ENCODE assay signal across 28 mouse cellular contexts in the genomic region with DNA sequence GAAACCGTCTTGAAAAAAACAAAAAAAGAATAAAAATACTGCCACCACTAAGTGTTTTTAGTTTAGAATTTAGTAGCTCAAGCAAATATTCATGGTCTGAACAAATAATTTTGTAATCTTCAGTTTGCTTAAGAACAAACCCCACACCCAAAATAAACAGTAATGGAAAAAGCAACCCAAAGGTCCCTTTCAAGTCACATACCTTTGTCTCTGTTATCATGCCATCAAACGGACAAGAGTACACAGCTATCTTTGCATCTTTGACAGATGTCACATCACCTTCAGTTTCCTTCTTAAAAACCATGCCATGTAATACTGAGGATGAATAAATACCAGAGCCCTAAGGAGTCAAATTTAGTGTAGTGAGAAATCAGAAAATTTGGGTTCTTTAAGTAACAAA.
"Had no signal": no experiment of that assay in that cellular context is flagged by ENCODE, and none has a peak within 500 bp of the region (broad histone marks: within the 10 kb centered on the region; RNA-seq: fewer than 3 reads in every experiment).

No protein-coding gene starts in this region.

- H3K27me3 ChIP-seq: embryonic facial prominence, embryonic 12.5 days; embryonic facial prominence, embryonic 13.5 days; embryonic facial prominence, embryonic 15.5 days; forebrain, embryonic 12.5 days; forebrain, embryonic 13.5 days; forebrain, embryonic 15.5 days had no signal

- H3K4me3 ChIP-seq: embryonic facial prominence, embryonic 10.5 days; embryonic facial prominence, embryonic 12.5 days; embryonic facial prominence, embryonic 13.5 days; embryonic facial prominence, embryonic 15.5 days; erythroblast, embryonic 14.5 days; forebrain, embryonic 10.5 days; forebrain, embryonic 12.5 days; forebrain, embryonic 13.5 days; forebrain, embryonic 15.5 days; gastrocnemius, adult 2 months; heart, adult 2 months had no signal

- H3K27ac ChIP-seq: embryonic facial prominence, embryonic 10.5 days; embryonic facial prominence, embryonic 12.5 days; embryonic facial prominence, embryonic 13.5 days; embryonic facial prominence, embryonic 15.5 days; forebrain, embryonic 10.5 days; forebrain, embryonic 12.5 days; forebrain, embryonic 13.5 days; forebrain, embryonic 15.5 days; gastrocnemius, adult 2 months; heart, adult 2 months had no signal

- H3K4me2 ChIP-seq: embryonic facial prominence, embryonic 12.5 days; embryonic facial prominence, embryonic 13.5 days; embryonic facial prominence, embryonic 15.5 days; forebrain, embryonic 12.5 days; forebrain, embryonic 13.5 days; forebrain, embryonic 15.5 days had no signal

- ATAC-seq: forebrain, embryonic 13.5 days; forebrain, embryonic 14.5 days; forebrain, embryonic 15.5 days; forebrain, embryonic 16.5 days; forebrain, postnatal 0 days had no signal

- DNase-seq: cerebellum, adult 2 months; cerebellum, adult 8-10 months; cerebellum, adult 9-10 months; cerebellum, adult 9-11 months; cerebellum, postnatal 10 days; cerebellum, postnatal 14 days; cerebellum, postnatal 25 days; cerebellum, postnatal 36 days; embryo, embryonic 11 days; forebrain, postnatal 0 days; gastrocnemius, adult 2 months; gastrocnemius, postnatal 10 days; gastrocnemius, postnatal 14 days; gastrocnemius, postnatal 25 days; gastrocnemius, postnatal 36 days; heart, adult 18-20 months; heart, adult 2 months had no signal

- H3K4me1 ChIP-seq: embryonic facial prominence, embryonic 10.5 days; embryonic facial prominence, embryonic 12.5 days; embryonic facial prominence, embryonic 13.5 days; embryonic facial prominence, embryonic 15.5 days; forebrain, embryonic 10.5 days; forebrain, embryonic 12.5 days; forebrain, embryonic 13.5 days; forebrain, embryonic 15.5 days had no signal

- H3K9ac ChIP-seq: embryonic facial prominence, embryonic 12.5 days; embryonic facial prominence, embryonic 13.5 days; embryonic facial prominence, embryonic 15.5 days; forebrain, embryonic 12.5 days; forebrain, embryonic 13.5 days; forebrain, embryonic 15.5 days; forebrain, postnatal 0 days had no signal

- H3K9me3 ChIP-seq: embryonic facial prominence, embryonic 10.5 days; embryonic facial prominence, embryonic 12.5 days; embryonic facial prominence, embryonic 13.5 days; embryonic facial prominence, embryonic 15.5 days; forebrain, embryonic 10.5 days; forebrain, embryonic 12.5 days; forebrain, embryonic 13.5 days; forebrain, embryonic 15.5 days had no signal
